Mouse (Mus musculus) fibroblast of lung, adult 2 months (primary cell): ENCODE data around the gene Wdfy2.

Experiments used
- DNase-seq: peaks from one replicate; pipeline ENCODE4 v3.0.0-alpha.2; 2011; ENCODE audit warnings: low read depth

Gene Wdfy2

GRCm38 (mm10) chr14:62844226-62844625, 6.7 kb downstream of the Wdfy2 start:
- DNase-seq, result no peak

GRCm38 (mm10) chr14:62845011-62845840, 7.7 kb downstream of the Wdfy2 start:
- DNase-seq, result no peak

GRCm38 (mm10) chr14:62850980-62851379, 13.5 kb downstream of the Wdfy2 start:
- DNase-seq, result no peak

GRCm38 (mm10) chr14:62852840-62853239, 15.4 kb downstream of the Wdfy2 start:
- DNase-seq, result no peak

GRCm38 (mm10) chr14:62855077-62855835, 17.8 kb downstream of the Wdfy2 start:
- DNase-seq, result no peak

- DNase-seq, result no peak
These were observed 18.4 kb downstream of the Wdfy2 start for GRCm38 (mm10) chr14:62855863-62856262.

- DNase-seq, result no peak
These were observed 19.0 kb downstream of the Wdfy2 start for GRCm38 (mm10) chr14:62856490-62856889.

GRCm38 (mm10) chr14:62857879-62858278, 20.4 kb downstream of the Wdfy2 start:
- no peak for DNase-seq

GRCm38 (mm10) chr14:62858311-62858710, 20.8 kb downstream of the Wdfy2 start:
- DNase-seq, result no peak

- no peak for DNase-seq
These were observed 25.1 kb downstream of the Wdfy2 start for GRCm38 (mm10) chr14:62862564-62862963.

GRCm38 (mm10) chr14:62864254-62864653, 26.8 kb downstream of the Wdfy2 start:
- DNase-seq, result no peak

- DNase-seq, result no peak
These were observed 27.9 kb downstream of the Wdfy2 start for GRCm38 (mm10) chr14:62865405-62865804.

- DNase-seq, result no peak
These were observed 29.6 kb downstream of the Wdfy2 start for GRCm38 (mm10) chr14:62867069-62867468.

- DNase-seq, result no peak
These were observed 30.1 kb downstream of the Wdfy2 start for GRCm38 (mm10) chr14:62867576-62867975.

- DNase-seq, result no peak
These were observed 30.8 kb downstream of the Wdfy2 start for GRCm38 (mm10) chr14:62868254-62868653.

GRCm38 (mm10) chr14:62870238-62870638, 32.8 kb downstream of the Wdfy2 start:
- DNase-seq, result no peak

GRCm38 (mm10) chr14:62871431-62871830, 34.0 kb downstream of the Wdfy2 start:
- DNase-seq, result no peak

GRCm38 (mm10) chr14:62871932-62872331, 34.5 kb downstream of the Wdfy2 start:
- no peak for DNase-seq

- no peak for DNase-seq
These were observed 36.3 kb downstream of the Wdfy2 start for GRCm38 (mm10) chr14:62873820-62874219.

GRCm38 (mm10) chr14:62874348-62874747, 36.9 kb downstream of the Wdfy2 start:
- no peak for DNase-seq

- DNase-seq, result no peak
These were observed 40.6 kb downstream of the Wdfy2 start for GRCm38 (mm10) chr14:62878076-62878475.

GRCm38 (mm10) chr14:62878634-62879430, 41.4 kb downstream of the Wdfy2 start:
- no peak for DNase-seq
